Mouse (Mus musculus) kidney, embryonic 15.5 days (tissue): ENCODE results near the gene Alpk3. TPM values are rescaled to one million over a fixed set of nuclear protein-coding genes. Genes with fewer than 3 reads are reported as not detected.

Experiments
- ATAC-seq: fragments of 200-750 bp; cut with Nextera tagmentation; replicated peaks from 2 replicates; pipeline ENCODE4 v1.8.0; 2017; ENCODE audit warnings: moderate TSS enrichment; ENCODE audit not compliant: low FRiP score
- H3K27ac ChIP-seq: fragments of 300-500 bp; sonication (generic); 2 replicates; pipeline ENCODE4 v1.5.1; 2015; ENCODE audit warnings: mild to moderate bottlenecking, inconsistent platforms
- H3K27me3 ChIP-seq: fragments of 300-500 bp; sonication (generic); 2 replicates; pipeline ENCODE4 v1.6.1; 2015; ENCODE audit warnings: inconsistent platforms
- H3K36me3 ChIP-seq: fragments of 300-500 bp; sonication (generic); 2 replicates; pipeline ENCODE4 v1.6.1; 2015; ENCODE audit warnings: inconsistent platforms
- H3K4me1 ChIP-seq: fragments of 300-500 bp; sonication (generic); 2 replicates; pipeline ENCODE4 v1.6.1; 2015; ENCODE audit warnings: inconsistent platforms
- H3K4me2 ChIP-seq: fragments of 300-500 bp; sonication (generic); 2 replicates; pipeline ENCODE4 v1.6.1; 2015; ENCODE audit warnings: moderate library complexity, mild to moderate bottlenecking, inconsistent platforms
- H3K4me3 ChIP-seq: fragments of 300-500 bp; sonication (generic); replicated peaks from 2 replicates; pipeline ENCODE4 v1.5.1; 2015; ENCODE audit warnings: mild to moderate bottlenecking, inconsistent platforms
- H3K9ac ChIP-seq: fragments of 300-500 bp; sonication (generic); 2 replicates; pipeline ENCODE4 v1.6.1; 2015; ENCODE audit warnings: mild to moderate bottlenecking, inconsistent platforms
- H3K9me3 ChIP-seq: fragments of 300-500 bp; sonication (generic); replicated peaks from 2 replicates; pipeline ENCODE4 v1.6.1; 2016; ENCODE audit warnings: inconsistent platforms
- WGBS: fragments of 180-500 bp; shearing (Covaris S2); methylation state at CpG from one replicate; pipeline ENCODE4 v1.1.7; 2015; ENCODE audit warnings: mixed read lengths; 5-methylcytosine and 5-hydroxymethylcytosine counted together
- polyA plus RNA-seq: library from polyadenylated mRNA; unstranded; fragments of >200 nt; fragmentation: Nextera tagmentation; extraction: Ambion mirVana; gene quantifications from 2 replicates; pipeline ENCODE4 v1.2.1, GENCODE M21; 2015

Alpk3 gene
- 0.42 and 0.54 TPM in 2 replicates for polyA plus RNA-seq

DNA sequence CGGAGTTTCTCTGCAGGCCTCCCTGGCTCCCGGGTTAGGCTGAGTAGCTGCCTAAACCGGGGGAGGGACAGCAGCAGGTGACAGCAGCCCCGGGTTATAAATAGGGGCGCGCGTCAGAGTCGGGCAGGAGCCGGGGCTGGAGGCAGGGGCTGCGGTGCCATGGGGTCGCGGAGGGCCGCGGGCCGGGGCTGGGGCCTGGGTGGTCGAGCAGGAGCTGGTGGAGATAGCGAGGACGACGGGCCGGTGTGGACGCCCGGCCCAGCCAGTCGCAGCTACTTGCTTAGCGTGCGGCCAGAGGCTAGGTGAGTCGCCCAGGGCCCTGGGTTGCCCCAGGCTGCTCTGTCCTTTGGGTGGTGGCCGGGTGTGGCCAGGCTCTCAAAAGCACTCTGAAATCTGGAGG is at the start of gene Alpk3:
Gene Alpk3, plus strand, starts transcription at position 130 of the 400 bp plus-strand sequence.
- 13% methylated on average over 27 of the region's 27 CpGs for WGBS
- peak within 1 kb of the TSS; percentile 15; the same call in 1 of the 2 replicates for H3K27ac ChIP-seq
- peak; percentile 55; the same call in 1 of the 2 replicates for ATAC-seq
- H3K4me2 ChIP-seq = peak within 1 kb of the TSS; percentile 44
- H3K9ac ChIP-seq = no peak within 1 kb of the TSS
- peaks cover 46% of the 10 kb centered on the region for H3K4me1 ChIP-seq
- H3K4me3 ChIP-seq = no peak within 1 kb of the TSS
- no peaks in the 10 kb centered on the region for H3K27me3 ChIP-seq
- H3K9me3 ChIP-seq = no peaks in the 10 kb centered on the region
- no peaks in the 10 kb centered on the region for H3K36me3 ChIP-seq

- ATAC-seq = no peak
- Histone ChIP-seq H3K4me3 (no peak overlapping the region), H3K36me3 (peaks cover 35% of the 10 kb centered on the region), H3K9me3 (no peaks in the 10 kb centered on the region), H3K27ac (no peak overlapping the region), H3K27me3 (no peaks in the 10 kb centered on the region), H3K9ac (no peak overlapping the region), H3K4me2 (no peak overlapping the region), H3K4me1 (peaks cover 15% of the 10 kb centered on the region; the same call in 1 of the 2 replicates)
- 80% methylated on average over 3 of the region's 3 CpGs for WGBS
These were observed 49.1 kb upstream of the Alpk3 start for GRCm38 (mm10) chr7:81008285-81008684.

GRCm38 (mm10) chr7:81011576-81011975 is 45.8 kb upstream of the Alpk3 start:
- H3K9me3 ChIP-seq = no peaks in the 10 kb centered on the region
- 96% methylated on average over 3 of the region's 3 CpGs for WGBS
- ATAC-seq = no peak
- H3K36me3 ChIP-seq = peaks cover 35% of the 10 kb centered on the region
- H3K9ac ChIP-seq = no peak overlapping the region
- no peak overlapping the region for H3K4me2 ChIP-seq
- H3K4me1 ChIP-seq = 0 out of 2 replicates have a peak, but pooled peaks cover 2% of the 10 kb centered on the region
- no peaks in the 10 kb centered on the region for H3K27me3 ChIP-seq
- no peak overlapping the region for H3K27ac ChIP-seq
- no peak overlapping the region for H3K4me3 ChIP-seq

- H3K4me1 ChIP-seq = no peaks in the 10 kb centered on the region
- no peak overlapping the region for H3K4me2 ChIP-seq
- H3K27ac ChIP-seq = no peak overlapping the region
- WGBS = 82% methylated on average over 11 of the region's 11 CpGs
- no peak overlapping the region for H3K9ac ChIP-seq
- no peaks in the 10 kb centered on the region for H3K9me3 ChIP-seq
- no peak overlapping the region for H3K4me3 ChIP-seq
- peaks cover 34% of the 10 kb centered on the region for H3K36me3 ChIP-seq
- H3K27me3 ChIP-seq = no peaks in the 10 kb centered on the region
- ATAC-seq = no peak
These were observed 37.1 kb upstream of the Alpk3 start for GRCm38 (mm10) chr7:81020307-81020706.

- no peak for ATAC-seq
- H3K27ac ChIP-seq = no peak overlapping the region
- H3K9me3 ChIP-seq = no peaks in the 10 kb centered on the region
- H3K9ac ChIP-seq = no peak overlapping the region
- H3K36me3 ChIP-seq = peaks cover 59% of the 10 kb centered on the region
- H3K27me3 ChIP-seq = no peaks in the 10 kb centered on the region
- H3K4me2 ChIP-seq = no peak overlapping the region
- no peak overlapping the region for H3K4me3 ChIP-seq
- H3K4me1 ChIP-seq = no peaks in the 10 kb centered on the region
These were observed 34.7 kb upstream of the Alpk3 start for GRCm38 (mm10) chr7:81022731-81023130.

DNA sequence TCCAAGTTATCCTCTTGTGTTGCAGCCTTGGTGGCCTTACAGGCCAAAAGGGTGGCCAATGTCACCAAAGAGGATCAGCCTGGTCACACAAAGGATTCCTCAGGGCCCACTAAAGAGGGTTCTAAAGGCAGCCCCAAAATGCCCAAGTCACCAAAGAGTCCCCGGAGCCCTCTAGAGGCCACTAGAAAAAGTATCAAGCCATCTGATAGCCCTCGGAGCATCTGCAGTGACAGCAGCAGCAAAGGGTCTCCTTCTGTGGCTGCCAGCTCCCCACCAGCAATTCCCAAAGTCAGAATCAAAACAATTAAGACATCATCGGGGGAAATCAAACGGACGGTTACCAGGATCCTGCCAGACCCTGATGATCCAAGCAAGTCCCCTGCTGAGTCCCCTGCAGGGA is 33.3 kb upstream of the Alpk3 start:
- peaks cover 71% of the 10 kb centered on the region for H3K36me3 ChIP-seq
- no peaks in the 10 kb centered on the region for H3K9me3 ChIP-seq
- no peak overlapping the region for H3K27ac ChIP-seq
- no peak overlapping the region for H3K4me3 ChIP-seq
- no peaks in the 10 kb centered on the region for H3K27me3 ChIP-seq
- H3K9ac ChIP-seq = no peak overlapping the region
- H3K4me1 ChIP-seq = no peaks in the 10 kb centered on the region
- H3K4me2 ChIP-seq = no peak overlapping the region
- WGBS = 76% methylated on average over 5 of the region's 5 CpGs
- ATAC-seq = no peak

DNA sequence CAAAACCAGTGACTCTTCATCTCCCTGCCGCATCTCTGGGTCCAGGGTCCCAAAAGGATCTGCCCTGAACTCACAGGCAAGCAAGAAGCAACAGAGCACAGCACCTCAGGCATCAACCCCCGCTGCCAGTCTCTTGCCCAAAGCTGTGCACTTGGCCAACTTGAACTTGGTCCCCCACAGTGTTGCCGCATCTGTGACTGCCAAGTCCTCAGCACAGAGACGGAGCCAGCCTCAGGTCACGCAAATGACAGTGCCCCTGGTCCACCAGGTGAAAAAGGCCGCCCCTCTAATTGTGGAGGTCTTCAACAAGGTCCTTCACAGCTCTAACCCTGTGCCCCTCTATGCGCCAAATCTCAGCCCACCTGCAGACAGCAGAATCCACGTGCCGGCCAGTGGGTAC is 32.7 kb upstream of the Alpk3 start:
- no peak overlapping the region for H3K27ac ChIP-seq
- no peak overlapping the region for H3K4me3 ChIP-seq
- H3K4me2 ChIP-seq = no peak overlapping the region
- H3K27me3 ChIP-seq = no peaks in the 10 kb centered on the region
- no peak for ATAC-seq
- H3K4me1 ChIP-seq = no peaks in the 10 kb centered on the region
- H3K36me3 ChIP-seq = peaks cover 76% of the 10 kb centered on the region
- 97% methylated on average over 9 of the region's 9 CpGs for WGBS
- no peaks in the 10 kb centered on the region for H3K9me3 ChIP-seq
- no peak overlapping the region for H3K9ac ChIP-seq

DNA sequence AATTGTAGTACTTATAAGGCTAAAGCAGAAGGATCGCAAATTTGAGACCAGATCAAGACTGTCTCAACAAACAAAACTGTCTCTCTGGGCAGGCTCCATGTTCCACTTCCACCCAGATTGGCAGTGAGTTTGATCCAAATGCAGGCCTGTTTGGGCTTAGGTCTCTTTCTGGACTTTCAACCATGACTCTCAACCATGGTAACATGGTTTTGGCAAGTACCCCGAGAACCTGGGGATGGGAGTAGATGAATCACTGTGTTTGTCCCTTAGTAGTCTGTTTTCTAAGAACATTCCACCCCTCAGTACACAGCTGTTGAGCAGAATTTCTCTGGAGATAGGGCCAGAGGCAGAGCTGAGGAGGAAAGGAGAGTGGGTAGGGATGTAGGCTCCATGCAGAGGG is 31.6 kb upstream of the Alpk3 start:
- 95% methylated on average over 2 of the region's 2 CpGs for WGBS
- H3K4me3 ChIP-seq = no peak overlapping the region
- ATAC-seq = no peak

DNA sequence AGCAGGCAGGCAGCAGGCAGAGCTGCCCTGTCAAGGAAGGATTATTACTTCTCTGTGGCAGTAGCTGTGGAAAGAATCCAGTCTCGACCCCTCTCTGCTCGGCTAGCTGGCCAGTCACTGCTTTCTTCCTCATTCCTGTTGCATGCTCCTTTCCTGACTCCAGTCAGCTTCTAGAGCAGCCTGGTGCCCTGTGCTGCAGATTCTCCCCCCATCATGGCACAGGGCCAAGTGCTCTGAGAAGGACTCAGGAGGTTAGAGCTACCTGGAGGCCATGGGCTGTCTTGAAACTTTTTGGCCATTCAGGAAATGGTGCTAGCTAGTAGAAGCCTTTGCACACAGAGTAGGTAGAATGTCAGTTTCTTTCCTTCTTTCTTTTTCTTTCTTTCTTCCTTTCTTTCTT is 17.7 kb upstream of the Alpk3 start:
- Histone ChIP-seq H3K27ac (no peak overlapping the region), H3K4me2 (no peak overlapping the region), H3K9ac (no peak overlapping the region), H3K27me3 (no peaks in the 10 kb centered on the region), H3K4me3 (no peak overlapping the region), H3K36me3 (peaks cover 89% of the 10 kb centered on the region), H3K4me1 (no peaks in the 10 kb centered on the region), H3K9me3 (no peaks in the 10 kb centered on the region)
- ATAC-seq = no peak
- 71% methylated on average over 2 of the region's 2 CpGs for WGBS

More for the DNA sequence above, 31.6 kb upstream of the Alpk3 start:
- peaks cover 77% of the 10 kb centered on the region for H3K36me3 ChIP-seq
- H3K9me3 ChIP-seq = no peaks in the 10 kb centered on the region
- no peaks in the 10 kb centered on the region for H3K27me3 ChIP-seq
- H3K9ac ChIP-seq = no peak overlapping the region
- no peak overlapping the region for H3K4me2 ChIP-seq
- no peaks in the 10 kb centered on the region for H3K4me1 ChIP-seq
- H3K27ac ChIP-seq = no peak overlapping the region

- Histone ChIP-seq H3K27me3 (no peaks in the 10 kb centered on the region), H3K4me2 (no peak overlapping the region), H3K4me1 (no peaks in the 10 kb centered on the region), H3K4me3 (no peak overlapping the region), H3K9me3 (no peaks in the 10 kb centered on the region), H3K36me3 (peaks cover 64% of the 10 kb centered on the region), H3K27ac (no peak overlapping the region), H3K9ac (no peak overlapping the region)
- 84% methylated on average over 5 of the region's 5 CpGs for WGBS
- no peak for ATAC-seq
These were observed 14.3 kb upstream of the Alpk3 start for GRCm38 (mm10) chr7:81043023-81043620.

DNA sequence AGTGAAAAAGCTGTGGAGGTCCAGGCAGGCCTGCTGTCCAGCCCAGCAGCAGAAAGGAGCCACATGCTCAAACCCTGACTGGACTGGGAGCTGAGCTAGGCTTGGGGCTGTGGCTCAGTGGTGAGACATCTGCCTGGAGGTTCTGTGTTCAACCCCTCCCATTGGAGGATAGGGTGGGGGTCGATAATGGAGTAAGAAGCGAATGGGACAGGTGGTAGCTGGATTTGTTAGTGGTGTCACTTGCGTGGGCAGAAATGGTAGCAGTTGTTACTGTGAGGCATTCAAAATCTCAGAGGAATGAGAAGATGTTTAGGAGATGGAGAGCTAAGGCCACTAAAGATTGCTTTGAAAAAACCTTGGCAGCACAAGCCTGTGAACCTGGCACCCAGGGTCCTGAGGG is 9.6 kb upstream of the Alpk3 start:
- H3K9me3 ChIP-seq = no peaks in the 10 kb centered on the region
- 90% methylated on average over 3 of the region's 3 CpGs for WGBS
- H3K4me2 ChIP-seq = no peak overlapping the region
- no peak overlapping the region for H3K4me3 ChIP-seq
- H3K27ac ChIP-seq = no peak overlapping the region
- no peaks in the 10 kb centered on the region for H3K27me3 ChIP-seq
- no peaks in the 10 kb centered on the region for H3K4me1 ChIP-seq
- ATAC-seq = no peak
- H3K36me3 ChIP-seq = peaks cover 16% of the 10 kb centered on the region
- H3K9ac ChIP-seq = no peak overlapping the region

DNA sequence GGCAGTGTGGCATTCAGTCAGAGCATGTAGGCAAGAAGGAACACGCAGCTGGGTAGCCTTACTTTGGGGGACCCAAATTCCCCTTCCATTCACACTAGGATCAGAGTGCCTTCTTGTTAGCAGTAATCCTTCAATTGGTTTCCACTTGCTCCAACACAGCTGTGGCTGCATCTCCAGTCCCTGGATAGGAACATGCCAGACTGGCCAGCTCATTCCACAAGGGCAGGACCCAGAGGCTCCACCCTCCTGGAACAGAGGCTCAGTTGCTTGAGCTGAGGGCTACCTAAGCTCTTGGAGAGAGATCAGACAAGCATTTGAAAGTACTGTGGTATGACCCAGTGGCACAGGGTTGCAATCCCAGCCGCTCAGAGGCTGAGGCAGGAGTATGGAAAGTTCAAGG is 8.9 kb upstream of the Alpk3 start:
- no peak for ATAC-seq

DNA sequence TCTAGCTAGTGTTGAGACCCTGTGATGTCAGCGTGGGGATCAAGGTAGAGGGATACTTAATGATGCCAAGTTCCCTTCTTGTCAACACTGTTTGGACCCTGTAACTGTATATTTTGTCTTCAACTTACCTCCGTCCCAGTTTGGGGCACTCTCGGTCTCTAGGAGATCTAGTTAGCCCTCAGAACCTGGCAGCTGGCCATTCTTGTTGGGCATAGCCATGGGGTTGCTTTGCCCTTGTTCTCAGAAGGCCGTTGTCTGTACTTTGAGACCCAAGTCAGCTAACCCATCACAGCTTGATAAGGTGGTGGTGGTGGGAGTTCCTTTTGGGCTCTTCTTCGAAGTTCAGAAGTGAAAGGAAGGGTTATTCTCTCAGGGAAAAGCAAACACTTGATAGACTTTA is 7.4 kb upstream of the Alpk3 start:
- no peaks in the 10 kb centered on the region for H3K4me1 ChIP-seq
- H3K27ac ChIP-seq = no peak overlapping the region
- no peaks in the 10 kb centered on the region; the same call in 1 of the 2 replicates for H3K36me3 ChIP-seq
- H3K4me2 ChIP-seq = no peak overlapping the region
- no peak overlapping the region for H3K4me3 ChIP-seq
- no peaks in the 10 kb centered on the region for H3K27me3 ChIP-seq
- H3K9ac ChIP-seq = no peak overlapping the region
- ATAC-seq = no peak
- WGBS = 77% methylated on average over 5 of the region's 5 CpGs
- H3K9me3 ChIP-seq = no peaks in the 10 kb centered on the region

More for the DNA sequence above, 8.9 kb upstream of the Alpk3 start:
- Histone ChIP-seq H3K9ac (no peak overlapping the region), H3K36me3 (peaks cover 10% of the 10 kb centered on the region), H3K4me2 (no peak overlapping the region), H3K27me3 (no peaks in the 10 kb centered on the region), H3K9me3 (no peaks in the 10 kb centered on the region), H3K27ac (no peak overlapping the region), H3K4me3 (no peak overlapping the region), H3K4me1 (no peaks in the 10 kb centered on the region)
- 77% methylated on average over 2 of the region's 2 CpGs for WGBS
